Mouse (Mus musculus) heart, adult 2 months (tissue): ENCODE results near the gene Mxd4.
A peak's percentile ranks its signal among the peaks of the same experiment; 100 is the strongest.

ENCODE experiments used
- CTCF ChIP-seq: fragments of 200-600 bp; IDR thresholded peaks from 2 replicates; pipeline ENCODE4 v1.8.1; 2022; ENCODE audit warnings: antibody characterized with exemption, mild to moderate bottlenecking, moderate library complexity
- EP300 ChIP-seq: fragments of 200-500 bp; IDR thresholded peaks from 2 replicates; pipeline ENCODE4 v1.6.1; 2011; ENCODE audit warnings: low read depth, low read length, control low read depth; ENCODE audit not compliant: insufficient read depth

DNA sequence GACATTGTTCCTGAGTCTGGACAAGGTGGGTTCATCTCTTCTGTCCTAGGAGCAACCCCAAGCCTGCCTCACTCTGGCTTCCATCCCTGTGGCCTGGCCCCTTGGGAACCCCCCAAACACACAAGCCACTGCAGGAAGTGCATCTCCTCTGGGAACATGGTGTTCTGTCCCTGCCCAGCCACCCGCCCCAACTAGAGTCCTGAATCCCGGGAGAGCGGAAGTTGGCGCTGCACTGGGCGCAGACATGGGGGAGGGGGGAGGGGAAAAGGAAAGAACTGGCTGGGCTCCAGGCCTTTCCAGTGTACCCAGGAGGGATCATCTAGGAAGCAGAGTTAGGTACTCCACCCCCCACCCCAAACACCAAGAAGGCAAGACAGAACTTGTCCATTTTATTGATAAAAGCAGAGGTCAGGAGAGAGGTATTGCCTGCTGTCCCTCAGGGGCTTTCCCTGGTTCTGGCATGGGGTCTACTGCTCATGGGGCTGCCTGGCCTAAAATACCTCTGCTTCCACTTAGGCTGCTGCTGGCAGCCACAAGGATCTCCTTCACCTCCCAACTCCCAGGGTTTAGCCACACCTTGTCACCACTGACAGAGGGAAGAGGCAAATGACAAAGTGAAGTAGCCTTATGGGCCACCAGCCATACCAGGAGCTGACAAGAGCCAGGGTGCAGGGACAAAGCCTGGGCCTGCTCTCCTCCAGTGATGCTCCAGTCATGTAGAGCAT lies 4.2 kb downstream of the Mxd4 start:
- TF ChIP-seq CTCF (no peak), EP300 (peak; percentile 91)
